Mouse (Mus musculus) kidney, postnatal 36 days (tissue): ENCODE results near the gene C130074G19Rik.

Experiments
- DNase-seq, 2 experiments: peaks; one replicate each; pipeline ENCODE4 v3.0.0; 2021 to 2022; ENCODE audit warnings: mixed read lengths in 2 of 2

The C130074G19Rik gene

DNA sequence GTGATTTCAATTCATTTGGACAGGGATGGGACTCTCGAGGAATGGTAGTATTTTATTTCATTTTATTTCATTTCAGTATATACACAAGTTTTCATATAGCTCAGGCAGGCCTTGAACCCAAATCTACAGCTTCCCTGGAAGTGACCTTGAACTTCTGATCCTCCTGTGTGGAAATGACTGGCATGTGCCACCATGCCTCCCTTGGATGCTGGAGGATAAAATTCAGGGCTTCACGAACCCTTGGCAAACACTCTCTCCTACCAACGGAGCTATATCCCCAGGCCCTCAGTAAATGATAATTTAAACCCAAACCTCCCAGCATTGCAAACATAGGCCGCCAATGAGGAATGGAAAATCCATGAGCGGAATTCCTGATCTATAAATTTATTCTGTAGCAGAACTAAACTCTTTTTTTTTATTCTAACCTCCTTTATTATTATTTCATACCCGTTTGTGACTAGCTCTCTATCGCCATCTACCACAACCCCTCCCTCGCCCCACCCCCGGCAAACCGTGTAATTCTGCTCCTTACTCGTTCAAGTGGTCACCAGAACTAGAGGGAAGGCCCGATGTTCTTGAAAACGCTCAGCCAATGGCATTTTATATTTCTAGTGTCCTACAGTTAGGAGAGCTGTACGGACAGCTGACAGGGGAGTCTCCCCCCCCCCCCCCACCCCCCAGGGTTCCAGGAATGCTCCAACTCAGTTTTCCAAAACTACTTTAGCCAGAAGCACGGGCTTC, 38.5 kb downstream of the C130074G19Rik start:
- DNase-seq = peak in 1 of 2 experiments; percentile 75

DNA sequence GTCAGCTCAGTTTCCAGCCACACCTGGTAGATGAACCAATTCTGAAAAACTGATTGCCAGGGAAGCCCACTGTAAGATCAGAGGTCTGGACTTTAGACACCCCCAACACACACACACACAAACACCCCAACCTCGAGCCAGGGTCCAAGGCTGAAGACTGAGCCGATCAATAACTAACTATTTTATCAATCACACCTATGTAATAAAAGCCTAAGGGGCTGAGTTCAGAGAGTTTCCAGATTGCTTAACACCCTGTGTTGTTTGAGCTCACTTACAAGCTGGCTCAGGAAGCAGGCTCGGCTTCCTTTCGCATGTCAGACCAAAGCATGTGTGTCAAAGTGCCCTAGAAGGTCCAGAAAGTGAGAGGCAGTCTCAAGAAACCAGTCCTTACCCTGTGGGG, 45.4 kb downstream of the C130074G19Rik start:
- DNase-seq = no peak

DNA sequence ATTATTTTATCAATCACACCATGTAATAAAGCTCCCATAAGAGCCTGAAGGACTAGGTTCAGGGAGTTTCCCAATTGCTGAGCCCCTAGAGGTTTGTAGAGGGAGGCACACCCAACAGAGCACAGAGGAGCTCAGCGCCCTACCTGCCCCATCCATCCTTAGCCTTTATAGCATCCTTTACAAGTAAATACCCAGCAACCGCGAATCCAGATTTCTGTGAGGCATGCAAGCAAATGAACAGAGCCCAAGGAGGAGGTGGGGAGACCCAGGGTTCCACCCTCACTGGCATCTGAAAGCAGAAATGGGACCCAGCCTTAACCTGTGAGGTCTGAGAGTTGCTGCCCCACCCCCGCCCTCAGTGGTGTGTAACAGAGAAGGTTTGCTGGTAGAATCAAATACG, 46.7 kb downstream of the C130074G19Rik start:
- no peak for DNase-seq

DNA sequence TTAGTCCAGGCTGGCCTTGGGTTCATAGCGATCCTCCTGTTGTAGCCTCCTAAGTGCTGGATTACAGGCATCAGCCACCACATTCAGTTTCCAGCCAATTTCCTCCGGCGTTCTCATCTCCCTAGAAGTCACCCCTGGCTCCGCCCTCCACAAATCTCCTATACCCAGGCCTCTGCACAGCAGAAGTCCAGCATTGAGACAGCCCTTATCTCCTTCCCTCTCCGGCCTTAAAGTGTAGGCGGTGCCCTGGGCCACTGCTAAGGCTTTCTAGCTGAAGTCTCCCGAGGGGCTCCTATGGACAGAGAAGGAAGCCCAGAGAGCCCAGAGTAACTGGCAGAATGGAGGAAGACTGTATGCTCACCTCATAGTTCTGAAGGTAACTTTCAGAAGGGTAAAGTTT, 49.5 kb downstream of the C130074G19Rik start:
- no peak for DNase-seq

DNA sequence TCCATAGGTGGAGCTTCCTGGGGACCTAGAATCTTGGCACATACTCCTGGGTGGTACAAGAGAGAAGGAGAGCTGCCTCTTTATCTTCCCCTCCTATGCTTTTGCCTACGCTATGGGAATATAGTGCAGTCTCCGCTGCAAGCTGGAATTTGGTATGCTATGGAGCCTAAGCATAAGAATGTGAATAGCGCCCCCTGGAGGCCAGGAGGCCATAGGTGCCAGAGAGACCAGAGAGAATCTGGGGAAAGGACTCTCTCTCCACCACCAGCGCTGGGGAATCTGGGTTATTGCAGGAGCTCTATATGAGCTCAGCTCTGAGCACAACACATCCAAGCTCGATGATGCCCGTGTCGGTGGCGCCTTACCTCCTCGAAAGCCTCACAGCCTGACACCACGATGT, 50.8 kb downstream of the C130074G19Rik start:
- DNase-seq = peak in 1 of 2 experiments; percentile 73

DNA sequence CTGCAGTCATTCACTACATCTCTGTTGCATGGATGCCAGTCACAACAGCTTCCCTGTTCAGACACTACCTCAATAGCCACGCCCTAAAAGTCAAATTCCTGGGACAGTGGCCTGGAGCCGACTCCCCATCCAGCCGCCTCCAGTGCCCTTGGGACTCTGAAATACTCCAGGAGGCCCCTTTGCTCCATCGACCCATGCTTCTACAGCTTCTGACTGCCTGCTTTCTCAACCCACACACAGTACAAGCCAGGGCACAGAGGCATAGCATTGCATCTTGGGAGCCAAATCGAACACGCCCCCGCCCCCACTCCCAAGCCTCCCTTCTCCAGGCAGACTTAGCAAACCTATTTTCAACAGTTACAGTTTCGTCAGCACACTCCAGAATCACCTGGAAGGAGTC, 53.1 kb downstream of the C130074G19Rik start:
- peak in 1 of 2 experiments; percentile 28 for DNase-seq

DNA sequence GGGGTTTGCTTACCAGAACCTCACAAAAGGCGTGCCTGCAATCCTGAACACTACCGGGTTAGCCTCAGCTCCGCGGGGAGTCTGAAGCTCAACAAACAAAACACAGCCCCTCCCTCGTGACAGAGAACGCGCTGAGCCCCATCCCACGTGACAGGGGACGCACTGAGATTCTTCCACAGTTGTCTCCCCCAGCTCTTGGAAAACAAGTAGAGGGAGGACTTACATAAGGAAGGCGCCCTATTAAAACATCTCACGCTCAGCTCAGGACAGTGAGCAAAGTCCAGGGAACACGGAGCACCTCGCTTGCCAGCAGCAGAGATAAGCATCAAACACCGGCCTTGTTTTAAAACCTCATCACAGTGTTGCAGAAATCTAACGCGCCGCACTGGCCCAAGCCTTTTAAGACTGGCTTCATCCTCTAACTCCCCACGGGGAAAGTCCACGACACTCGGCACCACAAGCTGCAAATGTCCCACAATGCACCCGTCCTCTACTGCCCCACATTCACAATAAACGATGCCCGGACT, 55.8 kb downstream of the C130074G19Rik start:
- DNase-seq = peak; percentile 77 to 89

DNA sequence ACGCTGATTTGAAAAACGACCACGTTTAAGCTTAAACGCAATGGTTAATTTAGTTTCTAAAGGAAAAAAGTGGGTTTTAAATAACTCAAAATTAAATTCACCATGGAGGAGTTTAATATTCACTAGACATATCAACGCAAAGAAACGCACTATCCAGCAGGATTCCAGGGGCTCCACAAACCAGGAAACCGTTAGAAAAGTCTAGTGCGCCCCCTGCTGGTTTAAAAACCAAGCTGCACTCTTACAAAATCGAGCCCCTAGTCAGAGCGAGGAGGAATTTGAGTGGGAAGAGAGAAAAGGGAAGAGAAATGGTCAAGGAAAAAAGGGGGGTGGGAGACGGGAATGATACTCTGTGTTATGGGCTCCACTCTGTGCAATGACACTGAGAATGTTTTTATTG, 57.9 kb downstream of the C130074G19Rik start:
- DNase-seq = peak in 1 of 2 experiments; percentile 68

DNA sequence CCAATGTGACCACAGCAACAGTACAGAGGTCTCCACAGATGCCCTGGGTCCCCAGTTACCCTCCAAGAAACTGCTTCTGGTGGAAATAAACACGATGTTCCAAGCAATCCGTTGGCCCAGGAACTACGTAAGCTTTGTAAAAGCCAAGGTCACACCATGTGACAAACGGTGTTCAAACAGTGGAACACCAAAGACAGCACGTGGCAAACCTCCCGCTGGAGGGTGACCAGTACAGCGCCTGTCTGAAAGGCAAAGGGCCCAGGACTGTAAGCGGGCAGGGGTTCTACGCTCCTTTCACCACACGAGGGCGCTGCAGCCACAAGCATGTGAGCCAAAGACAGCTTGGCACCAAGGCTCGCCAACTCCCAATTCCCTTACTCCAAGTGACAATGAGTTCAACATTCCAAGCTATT, 58.6 kb downstream of the C130074G19Rik start:
- DNase-seq = peak; percentile 97 to 98

DNA sequence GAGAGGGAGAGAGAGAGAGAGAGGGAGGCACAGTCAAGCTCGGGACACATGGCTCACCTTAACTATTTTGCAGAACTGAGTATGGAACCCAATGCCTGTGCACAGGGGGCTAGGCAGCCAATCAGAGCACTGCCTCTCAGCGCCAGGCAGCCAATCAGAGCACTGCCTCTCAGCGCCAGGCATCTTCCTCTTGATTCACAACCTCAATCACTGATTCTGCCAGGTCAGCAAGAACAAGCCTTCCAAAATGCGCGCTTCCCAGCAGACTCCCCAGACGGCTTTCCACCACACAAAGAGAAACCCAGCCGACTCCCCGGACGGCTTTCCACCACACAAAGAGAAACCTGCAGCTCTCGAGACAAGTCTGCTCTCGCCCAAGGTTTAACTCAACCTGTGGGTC, 60.3 kb downstream of the C130074G19Rik start:
- DNase-seq = no peak
